Mouse (Mus musculus): ENCODE measurements around the gene Cyp17a1.

Cyp17a1 gene

GRCm38 (mm10) chr19:46641420-46642085, 31.4 kb downstream of the Cyp17a1 start:
- DNase-seq = no peak

DNA sequence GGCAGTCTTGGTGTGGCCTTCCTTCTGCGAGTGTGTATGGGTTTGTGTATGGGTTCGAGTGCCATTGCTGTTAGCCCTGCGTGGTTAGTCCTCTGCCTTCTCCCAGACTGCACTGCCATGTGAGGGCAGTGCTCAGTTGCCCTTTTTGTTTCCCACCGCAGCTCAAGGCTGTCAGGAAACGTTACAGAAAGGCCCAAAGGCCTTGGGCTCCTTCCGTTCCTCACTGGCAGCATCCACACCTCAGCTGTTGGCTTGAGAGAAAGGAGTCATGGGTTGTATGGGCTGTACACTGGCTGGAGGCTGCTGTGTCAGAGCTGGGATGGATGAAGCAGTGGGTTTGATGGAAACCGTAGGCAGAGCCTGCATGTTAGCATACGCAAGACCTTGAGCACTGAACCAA, 32.2 kb downstream of the Cyp17a1 start:
- no peak for DNase-seq

GRCm38 (mm10) chr19:46639496-46639895, 33.5 kb downstream of the Cyp17a1 start:
- DNase-seq = no peak

GRCm38 (mm10) chr19:46639053-46639452, 33.9 kb downstream of the Cyp17a1 start:
- DNase-seq = no peak

DNA sequence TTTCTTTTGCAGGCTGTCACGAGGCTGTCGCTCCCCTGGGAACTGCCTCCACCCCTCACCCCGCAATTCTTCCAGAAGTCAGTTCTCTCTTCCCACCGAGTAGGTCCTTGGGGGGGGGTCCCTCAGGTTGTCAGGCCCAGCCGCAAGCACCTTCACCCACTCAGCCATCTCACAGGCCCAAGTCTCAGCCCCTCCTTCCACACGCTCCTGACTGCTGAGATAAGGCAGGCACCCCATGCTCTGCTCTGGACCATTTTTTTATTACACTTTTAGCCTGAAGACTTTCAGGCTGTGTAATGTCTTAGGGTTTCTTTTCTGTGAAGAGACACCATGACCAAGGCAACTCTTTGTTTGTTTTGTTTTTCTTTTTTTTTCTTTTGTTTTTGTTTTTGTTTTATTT, 35.4 kb downstream of the Cyp17a1 start:
- DNase-seq = no peak

- DNase-seq = no peak
Observed at GRCm38 (mm10) chr19:46635766-46636165, 37.2 kb downstream of the Cyp17a1 start.

DNA sequence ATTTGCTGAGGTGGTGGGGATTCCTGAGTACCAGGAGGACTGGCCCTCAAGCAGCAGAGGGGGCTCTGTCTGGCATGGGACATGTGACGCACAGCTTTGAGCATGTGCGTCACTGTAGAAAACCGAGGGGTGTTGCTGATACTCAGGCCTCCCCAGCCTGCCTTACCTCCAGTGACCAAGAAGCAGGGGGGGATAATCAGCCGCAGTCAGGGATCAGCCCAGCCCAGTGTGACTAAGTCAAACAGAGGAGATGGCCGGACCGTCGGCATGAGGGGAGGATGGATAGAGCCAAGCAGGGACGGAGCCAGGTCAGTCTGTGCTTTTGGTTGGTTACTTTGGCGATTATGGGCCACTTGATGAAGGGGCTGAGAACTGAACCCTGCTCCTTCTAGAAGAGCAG, 41.3 kb downstream of the Cyp17a1 start:
- DNase-seq = no peak

DNA sequence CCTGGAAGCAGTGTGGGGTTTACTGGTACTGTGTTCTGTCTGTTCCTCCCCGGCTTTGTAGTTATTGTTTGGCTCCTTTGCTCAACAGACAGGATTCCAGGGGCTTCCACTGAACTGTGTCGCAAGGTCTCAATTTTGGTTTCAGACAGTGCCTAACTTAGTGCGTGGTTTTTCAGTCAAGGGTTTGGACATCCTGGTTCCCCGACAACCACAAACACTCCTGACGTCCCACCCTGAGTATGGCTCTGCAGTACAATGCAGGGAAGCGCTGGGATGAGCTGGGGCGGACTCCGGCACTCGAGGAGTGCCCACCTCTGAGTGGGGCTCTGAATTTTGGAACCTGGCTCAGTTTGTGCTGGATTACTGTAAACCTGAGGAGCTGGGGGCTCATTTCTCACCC, 43.2 kb downstream of the Cyp17a1 start:
- DNase-seq = no peak

DNA sequence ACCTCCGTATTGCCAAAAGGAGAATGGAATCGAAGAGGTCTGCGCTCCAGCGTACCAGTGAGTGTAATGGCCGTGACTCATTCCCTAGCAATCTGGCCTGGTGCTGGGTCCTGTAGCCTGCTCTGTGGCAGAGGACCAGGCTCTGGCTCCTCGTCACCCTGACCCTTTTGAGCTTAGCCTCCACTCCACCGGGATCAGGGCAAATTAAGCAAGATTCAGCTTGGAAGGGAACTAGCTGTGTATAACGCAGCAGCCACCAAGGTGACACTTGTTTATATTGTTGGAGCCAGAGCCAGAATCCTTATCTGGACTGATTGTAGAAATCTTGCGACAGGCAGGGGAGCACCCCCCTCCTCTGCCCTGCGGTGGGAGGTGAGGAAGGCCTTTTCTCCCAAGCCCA, 44.6 kb downstream of the Cyp17a1 start:
- DNase-seq = no peak

GRCm38 (mm10) chr19:46625519-46625918, 47.5 kb downstream of the Cyp17a1 start:
- no peak for DNase-seq

- no peak for DNase-seq
Observed at GRCm38 (mm10) chr19:46625015-46625414, 48.0 kb downstream of the Cyp17a1 start.

DNA sequence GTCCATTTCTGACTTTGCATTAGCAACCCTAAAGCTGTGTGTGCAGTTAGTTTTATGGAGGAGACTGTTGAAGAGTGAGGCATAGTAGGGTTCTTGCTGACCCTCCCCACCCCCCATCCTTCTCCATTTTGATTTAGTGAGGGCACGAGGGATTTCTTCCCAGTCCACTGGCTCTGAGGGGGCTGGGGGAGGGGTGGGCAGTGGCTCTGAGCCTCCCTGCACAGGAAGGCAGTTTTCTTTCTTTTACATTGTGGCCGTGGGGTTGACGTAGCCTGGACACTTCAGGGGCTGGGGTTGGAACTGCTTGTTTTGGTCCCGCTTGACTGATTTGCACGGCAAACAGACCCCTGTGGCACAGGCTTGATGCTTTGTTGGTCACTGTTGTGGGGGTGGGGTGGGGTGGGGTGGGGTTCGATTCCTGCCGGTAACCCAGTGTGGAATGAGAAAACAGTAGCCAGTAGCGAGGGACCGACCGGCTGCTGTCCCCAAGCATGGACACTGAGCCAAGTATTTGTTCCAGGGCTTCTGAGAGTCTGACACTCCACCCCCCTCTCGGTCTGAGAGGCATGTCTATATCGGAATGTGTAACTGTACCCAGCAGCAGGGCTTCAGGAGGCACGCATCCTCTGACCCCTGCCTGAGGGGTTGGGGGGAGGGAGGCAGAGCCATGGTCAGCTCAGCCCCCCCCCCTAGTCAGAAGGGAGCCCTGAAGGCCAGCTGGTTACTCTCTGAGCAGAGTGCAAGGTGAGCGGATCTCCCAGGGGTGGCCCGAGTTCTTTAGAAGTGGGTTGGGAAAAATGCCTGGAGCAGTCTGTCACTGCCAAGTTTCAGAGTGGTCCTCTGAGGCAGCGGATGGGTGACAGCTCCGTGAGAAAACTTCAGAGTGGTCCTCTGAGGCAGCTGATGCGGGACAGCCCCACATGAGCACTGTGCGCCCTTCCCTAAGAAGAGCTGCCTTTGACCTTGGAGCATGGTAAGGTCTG, 48.9 kb downstream of the Cyp17a1 start:
- DNase-seq = no peak

GRCm38 (mm10) chr19:46623194-46623667, 49.7 kb downstream of the Cyp17a1 start:
- DNase-seq = no peak

GRCm38 (mm10) chr19:46622659-46623193, 50.2 kb downstream of the Cyp17a1 start:
- no peak for DNase-seq

- DNase-seq = no peak
Observed at GRCm38 (mm10) chr19:46621236-46622183, 51.5 kb downstream of the Cyp17a1 start.

GRCm38 (mm10) chr19:46620016-46620808, 52.8 kb downstream of the Cyp17a1 start:
- DNase-seq = no peak

- no peak for DNase-seq
Observed at GRCm38 (mm10) chr19:46619518-46619917, 53.5 kb downstream of the Cyp17a1 start.

DNA sequence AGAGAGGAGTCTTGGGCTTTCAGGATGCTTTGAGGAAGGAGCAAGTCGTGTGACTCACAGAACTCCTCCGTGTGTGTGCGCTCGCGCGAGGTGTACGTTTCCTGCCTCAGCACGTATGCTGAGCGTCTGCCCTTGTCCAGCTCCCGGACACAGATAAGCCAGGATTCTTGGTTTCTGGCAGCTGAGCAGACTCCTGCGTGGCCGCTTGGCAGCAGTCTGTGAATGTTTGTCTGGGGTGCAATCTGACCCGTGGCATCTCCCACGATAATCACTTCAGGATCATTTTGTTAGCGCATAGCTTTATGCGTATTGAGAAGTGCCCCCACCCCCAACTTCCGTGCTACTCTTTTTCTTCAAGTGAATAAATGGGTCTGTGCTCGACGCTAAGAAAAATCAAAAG, 54.0 kb downstream of the Cyp17a1 start:
- no peak for DNase-seq

DNA sequence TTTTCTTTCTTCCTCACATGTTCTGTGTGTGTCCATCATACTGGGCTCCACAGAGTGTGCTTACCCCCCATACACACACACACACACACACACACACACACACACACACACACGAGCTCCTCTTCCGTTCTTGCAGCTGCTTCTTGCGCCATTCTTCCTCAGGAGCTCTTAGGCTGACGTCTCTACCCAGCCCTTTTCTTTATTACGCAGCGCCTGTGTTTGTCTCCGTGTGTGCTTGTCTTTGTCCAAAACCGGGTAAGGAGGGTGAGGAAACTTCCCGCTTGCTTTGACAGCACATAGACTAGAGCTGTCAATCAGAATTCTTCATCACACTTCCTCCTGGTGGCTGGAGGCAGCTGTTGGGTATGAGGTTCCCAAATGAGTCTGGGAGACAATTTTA, 54.6 kb downstream of the Cyp17a1 start:
- DNase-seq = no peak

- no peak for DNase-seq
Observed at GRCm38 (mm10) chr19:46617361-46617760, 55.6 kb downstream of the Cyp17a1 start.
